Mouse (Mus musculus) liver, embryonic 18 days (tissue): ENCODE data around the gene Bco2. TPM values are rescaled to one million over a fixed set of nuclear protein-coding genes. Genes with fewer than 3 reads are reported as not detected.

Experiments used
- polyA plus RNA-seq: library from polyadenylated mRNA; depleted of rRNA; stranded (reverse); fragments of >200 nt; gene quantifications from 2 replicates; pipeline ENCODE4 v1.2.3, GENCODE M21; 2012; rRNA removed

The Bco2 gene
- 1.4 and 2.0 TPM in 2 replicates for polyA plus RNA-seq

GRCm38 (mm10) chr9:50555094-50555446, at the start of gene Bco2:
Bco2 (minus strand) TSS chr9:50555181.

GRCm38 (mm10) chr9:50603189-50603997, 48.4 kb upstream of the Bco2 start, which contains the start of the genes Sdhd and Timm8b:
Sdhd (minus strand) TSS chr9:50603812.
Timm8b (plus strand) TSS chr9:50603910.

GRCm38 (mm10) chr9:50561145-50561917, 6.3 kb upstream of the Bco2 start, which contains the start of gene Tex12:
Tex12 (minus strand) TSS chr9:50561325.

GRCm38 (mm10) chr9:50554241-50555093, 514 bp downstream of the Bco2 start, which contains the start of gene Il18:
Il18 (plus strand) TSS chr9:50554827.

GRCm38 (mm10) chr9:50528293-50528892, 26.6 kb downstream of the Bco2 start, which contains the start of gene Pts:
Pts (minus strand) TSS chr9:50528724.

GRCm38 (mm10) chr9:50494311-50494710, 60.7 kb downstream of the Bco2 start, which contains the start of gene Plet1:
Plet1 (plus strand) TSS chr9:50494525.

Other genes starting within 250 kb of the Bco2 start
- 49.8 and 89.9 TPM in 2 replicates for gene Rpl10-ps3, start 210.2 kb downstream of the Bco2 start, polyA plus RNA-seq
- 0.92 and 1.3 TPM in 2 replicates for gene Plet1, start 60.7 kb downstream of the Bco2 start, polyA plus RNA-seq
- 29.6 and 30.3 TPM in 2 replicates for gene Pts, start 26.5 kb downstream of the Bco2 start, polyA plus RNA-seq
- gene Il18, start 354 bp downstream of the Bco2 start, polyA plus RNA-seq, result 10.0 and 12.3 TPM in 2 replicates
- not detected in 2 replicates for gene Tex12, start 6.1 kb upstream of the Bco2 start, polyA plus RNA-seq
- 266 and 282 TPM in 2 replicates for gene Sdhd, start 48.6 kb upstream of the Bco2 start, polyA plus RNA-seq
- 159 and 160 TPM in 2 replicates for gene Timm8b, start 48.7 kb upstream of the Bco2 start, polyA plus RNA-seq
- 0.37 and 0.52 TPM in 2 replicates for gene Pih1d2, start 62.1 kb upstream of the Bco2 start, polyA plus RNA-seq
- 4.4 and 4.5 TPM in 2 replicates for gene Nkapd1, start 62.3 kb upstream of the Bco2 start, polyA plus RNA-seq
- 15.9 and 18.7 TPM in 2 replicates for gene Dlat, start 104.6 kb upstream of the Bco2 start, polyA plus RNA-seq
- gene Dixdc1, start 184.3 kb upstream of the Bco2 start, polyA plus RNA-seq, result 3.8 and 4.7 TPM in 2 replicates
- gene 2310030G06Rik, start 191.4 kb upstream of the Bco2 start, polyA plus RNA-seq, result 7.6 and 9.8 TPM in 2 replicates
- gene Cryab, start 196.1 kb upstream of the Bco2 start, polyA plus RNA-seq, result 3.7 and 5.2 TPM in 2 replicates
- gene Hspb2, start 197.2 kb upstream of the Bco2 start, polyA plus RNA-seq, result 1.3 and 1.4 TPM in 2 replicates
- gene Fdxacb1, start 213.1 kb upstream of the Bco2 start, polyA plus RNA-seq, result 3.5 and 3.6 TPM in 2 replicates
- gene Alg9, start 219.8 kb upstream of the Bco2 start, polyA plus RNA-seq, result 8.5 TPM in 2 replicates
- gene 1110032A03Rik, start 220.3 kb upstream of the Bco2 start, polyA plus RNA-seq, result 22.5 and 25.7 TPM in 2 replicates